8 mouse cellular contexts compared by ENCODE assay signal in the genomic region with DNA sequence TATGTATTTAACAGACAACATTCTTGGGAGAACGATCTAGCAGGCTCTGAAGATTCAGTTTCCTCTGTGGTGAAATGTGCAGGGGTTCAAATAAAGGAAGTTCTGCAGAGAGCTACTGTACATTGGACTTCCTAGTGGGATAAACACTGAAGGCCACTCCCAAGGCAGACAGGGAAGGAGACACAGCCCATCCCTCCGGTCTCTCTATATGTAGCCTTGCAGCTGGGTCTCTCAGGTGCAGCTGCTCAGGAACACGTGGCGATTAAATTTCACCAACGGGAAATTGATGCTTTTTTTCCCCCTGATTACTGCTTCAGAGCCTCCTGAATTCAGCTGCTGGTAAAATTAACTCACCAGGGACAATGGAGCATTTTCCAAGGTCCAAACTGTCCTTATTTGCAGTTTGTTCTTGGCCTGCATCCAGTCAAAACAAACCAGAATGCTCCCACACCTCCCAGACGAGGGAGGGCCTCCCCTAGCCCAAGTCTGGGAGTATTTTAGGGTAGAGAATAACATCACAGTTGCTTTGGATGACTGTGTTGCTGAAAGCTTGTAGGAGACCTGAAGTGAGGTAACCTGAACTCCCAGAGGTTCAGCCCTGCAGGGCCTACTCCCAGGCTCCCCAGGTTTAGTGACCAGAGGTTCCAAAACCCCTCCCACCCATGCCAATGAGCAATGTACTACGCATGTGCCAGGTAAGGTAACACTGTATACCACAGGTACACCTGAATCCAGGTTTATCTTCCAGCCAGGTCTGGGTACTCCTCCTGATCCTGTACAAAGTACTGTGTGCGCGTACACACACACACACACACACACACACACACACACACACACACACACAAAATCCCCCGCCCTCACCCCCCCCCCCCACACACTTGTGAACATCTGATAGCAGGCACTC.
DNase-seq lines count a peak whose midpoint lies in the region; ATAC-seq and TF ChIP-seq lines count a peak whose summit lies in the region.

No protein-coding gene starts in this region.

- TF ChIP-seq EP300 in stomach, postnatal 0 days (optimal IDR thresholded peaks at IDR 0.05), result no peak

- H3K4me3 ChIP-seq in neural tube, embryonic 13.5 days, result no peak overlapping the region
- no peak overlapping the region for H3K4me3 ChIP-seq in left cerebral cortex, adult 2 months
- no peak overlapping the region for H3K4me3 ChIP-seq in stomach, postnatal 0 days (ENCODE audit: low read depth, low read length)

- no peak overlapping the region for H3K4me2 ChIP-seq in neural tube, embryonic 13.5 days
- H3K4me2 ChIP-seq in stomach, postnatal 0 days (replicated peaks; ENCODE audit: low read depth), result no peak overlapping the region

- 66% methylated on average over 9 of the region's 10 CpGs for WGBS in neural tube, embryonic 13.5 days
- 63% methylated on average over 10 of the region's 10 CpGs for WGBS in stomach, postnatal 0 days

- ATAC-seq in neural tube, embryonic 13.5 days (ENCODE audit: low read depth), result peak; percentile 46; the same call in 1 of the 2 replicates
- peak; percentile 12; the same call in 1 of the 2 replicates for ATAC-seq in stomach, postnatal 0 days (ENCODE audit: low FRiP score, low TSS enrichment)

- no peaks in the 10 kb centered on the region for H3K27me3 ChIP-seq in neural tube, embryonic 13.5 days
- H3K27me3 ChIP-seq in stomach, postnatal 0 days (ENCODE audit: control insufficient read depth, insufficient read depth, low read length), result no peaks in the 10 kb centered on the region

- peak; percentile 77 to 89 for DNase-seq in adrenal gland, adult (ENCODE audit: inconsistent age in 2 of 2, low spot score in 1 of 2)
- DNase-seq in adrenal gland, postnatal 4 days (ENCODE audit: low spot score in 2 of 2), result no peak
- DNase-seq in neural tube, embryonic 10.5 days (ENCODE audit: extremely low spot score, low spot score), result no peak
- peak; percentile 55 for DNase-seq in heart, postnatal 4 days
- peak; percentile 30 to 44 for DNase-seq in left cerebral cortex, adult 2 months (ENCODE audit: extremely low spot score in 1 of 2, low spot score in 2 of 2)
- DNase-seq in stomach, postnatal 0 days (ENCODE audit: low spot score), result no peak
- DNase-seq in urinary bladder, adult 18-20 months (ENCODE audit: low spot score in 2 of 2), result no peak

- no peak overlapping the region for H3K9ac ChIP-seq in neural tube, embryonic 13.5 days
- no peak overlapping the region for H3K9ac ChIP-seq in stomach, postnatal 0 days (ENCODE audit: low read length)

- no peak for TF ChIP-seq CTCF in left cerebral cortex, adult 2 months (IDR thresholded peaks at IDR 0.05)
- no peak for TF ChIP-seq CTCF in stomach, postnatal 0 days (IDR thresholded peaks at IDR 0.05; ENCODE audit: low read depth)

- H3K27ac ChIP-seq in neural tube, embryonic 13.5 days (replicated peaks), result 0 out of 2 replicates have a peak overlapping the region, but pooled peaks have one; percentile 14
- peak overlapping the region; percentile 54; the same call in 1 of the 2 replicates for H3K27ac ChIP-seq in left cerebral cortex, adult 2 months
- no peak overlapping the region for H3K27ac ChIP-seq in stomach, postnatal 0 days (replicated peaks)

- intact Hi-C loops in left cerebral cortex, adult 2 months (cut with DNase I), result loop anchor here (10.0 kb wide), 1 partner anchor 84 kb away; no protein-coding TSS in a partner anchor

- H3K36me3 ChIP-seq in neural tube, embryonic 13.5 days, result peaks cover 44% of the 10 kb centered on the region
- peaks cover 9% of the 10 kb centered on the region; the same call in 1 of the 2 replicates for H3K36me3 ChIP-seq in stomach, postnatal 0 days (ENCODE audit: control insufficient read depth, insufficient read depth, low read length)

- H3K9me3 ChIP-seq in neural tube, embryonic 13.5 days, result no peaks in the 10 kb centered on the region
- no peaks in the 10 kb centered on the region for H3K9me3 ChIP-seq in stomach, postnatal 0 days (ENCODE audit: control insufficient read depth, low read length)

- peaks cover 17% of the 10 kb centered on the region for H3K4me1 ChIP-seq in neural tube, embryonic 13.5 days (replicated peaks)
- H3K4me1 ChIP-seq in stomach, postnatal 0 days (replicated peaks; ENCODE audit: control insufficient read depth, insufficient read depth), result no peaks in the 10 kb centered on the region

Comparison
In these comparisons a context has a peak if more than half of its experiments do, and no peak if none do; other contexts are left out.
1. DNase-seq: peak in adrenal gland, adult (2 of 2), heart, postnatal 4 days (single experiment) and left cerebral cortex, adult 2 months (2 of 2); none in adrenal gland, postnatal 4 days (0 of 2), neural tube, embryonic 10.5 days (single experiment), stomach, postnatal 0 days (single experiment) and urinary bladder, adult 18-20 months (0 of 2).